Mouse (Mus musculus): Measurements from ENCODE around the gene Nin.
A peak's percentile ranks its signal among the peaks of the same experiment; 100 is the strongest.

Gene Nin

GRCm38 (mm10) chr12:70082935-70083532 is 30.5 kb downstream of the Nin start:
- DNase-seq (ENCODE audit: low spot score), result no peak

GRCm38 (mm10) chr12:70082485-70082884 is 31.0 kb downstream of the Nin start:
- no peak for DNase-seq (ENCODE audit: low spot score)

- no peak for DNase-seq (ENCODE audit: low spot score)
Observed at GRCm38 (mm10) chr12:70078471-70079025, 35.0 kb downstream of the Nin start.

- no peak for DNase-seq (ENCODE audit: low spot score)
Observed at GRCm38 (mm10) chr12:70076493-70076892, 37.0 kb downstream of the Nin start.

GRCm38 (mm10) chr12:70075001-70075400 is 38.5 kb downstream of the Nin start:
- no peak for DNase-seq (ENCODE audit: low spot score)

- no peak for DNase-seq (ENCODE audit: low spot score)
Observed at GRCm38 (mm10) chr12:70070888-70071287, 42.6 kb downstream of the Nin start.

- DNase-seq (ENCODE audit: low spot score), result no peak
Observed at GRCm38 (mm10) chr12:70070306-70070705, 43.2 kb downstream of the Nin start.

- no peak for DNase-seq (ENCODE audit: low spot score)
Observed at GRCm38 (mm10) chr12:70068647-70069257, 44.8 kb downstream of the Nin start.

- no peak for DNase-seq (ENCODE audit: low spot score)
Observed at GRCm38 (mm10) chr12:70067849-70068248, 45.7 kb downstream of the Nin start.

- peak; percentile 53 for DNase-seq (ENCODE audit: low spot score)
Observed at GRCm38 (mm10) chr12:70062114-70062513, 51.4 kb downstream of the Nin start.

GRCm38 (mm10) chr12:70058956-70059851 is 54.3 kb downstream of the Nin start:
- DNase-seq (ENCODE audit: low spot score), result no peak

- no peak for DNase-seq (ENCODE audit: low spot score)
Observed at GRCm38 (mm10) chr12:70050699-70051098, 62.8 kb downstream of the Nin start.

GRCm38 (mm10) chr12:70048741-70049140 is 64.8 kb downstream of the Nin start:
- DNase-seq (ENCODE audit: low spot score), result no peak

- no peak for DNase-seq (ENCODE audit: low spot score)
Observed at GRCm38 (mm10) chr12:70047281-70047680, 66.2 kb downstream of the Nin start.

- no peak for DNase-seq (ENCODE audit: low spot score)
Observed at GRCm38 (mm10) chr12:70044353-70044752, 69.2 kb downstream of the Nin start.

- DNase-seq (ENCODE audit: low spot score), result no peak
Observed at GRCm38 (mm10) chr12:70043421-70043820, 70.1 kb downstream of the Nin start.

- no peak for DNase-seq (ENCODE audit: low spot score)
Observed at GRCm38 (mm10) chr12:70040981-70041380, 72.5 kb downstream of the Nin start.

GRCm38 (mm10) chr12:70036722-70037305 is 76.7 kb downstream of the Nin start:
- DNase-seq (ENCODE audit: low spot score), result no peak

- DNase-seq (ENCODE audit: low spot score), result no peak
Observed at GRCm38 (mm10) chr12:70026233-70026632, 87.3 kb downstream of the Nin start.

- DNase-seq (ENCODE audit: low spot score), result no peak
Observed at GRCm38 (mm10) chr12:70025431-70025830, 88.1 kb downstream of the Nin start.

- DNase-seq (ENCODE audit: low spot score), result no peak
Observed at GRCm38 (mm10) chr12:70023580-70023979, 89.9 kb downstream of the Nin start.

- DNase-seq (ENCODE audit: low spot score), result no peak
Observed at GRCm38 (mm10) chr12:70018153-70018552, 95.4 kb downstream of the Nin start.

All from c-Kit-positive CD71-positive TER-119-positive erythroid progenitor cells, embryonic 14.5 days (primary cell).